Mouse (Mus musculus): Measurements from ENCODE around the gene Frmd4a. TPM values are rescaled to one million over a fixed set of nuclear protein-coding genes. Genes with fewer than 3 reads are reported as not detected.
A peak's percentile ranks its signal among the peaks of the same experiment; 100 is the strongest.

Gene Frmd4a
- polyA plus RNA-seq, 1 experiment from 2014 or later, result 35.9 TPM

DNA sequence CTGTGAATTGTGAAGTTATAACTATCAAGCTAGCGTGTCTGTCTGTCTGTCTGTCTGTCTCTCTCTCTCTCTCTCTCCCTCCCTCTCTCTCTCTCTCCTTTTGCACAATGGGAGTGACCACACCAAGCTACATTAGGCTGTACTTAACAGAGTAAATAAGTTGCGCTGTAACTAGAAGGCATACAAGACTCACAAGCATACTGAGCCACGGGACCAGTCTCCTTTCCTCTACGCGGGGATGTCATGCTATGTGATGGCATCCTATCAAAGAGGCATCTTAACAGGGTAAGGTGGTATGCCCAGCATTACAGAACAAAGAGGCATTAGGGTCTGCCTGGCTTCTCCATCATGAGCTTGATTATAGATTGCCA lies 514.7 kb downstream of the Frmd4a start:
- H3K4me3 ChIP-seq (replicated peaks), result no peak overlapping the region
- H3K4me1 ChIP-seq, result no peaks in the 10 kb centered on the region
- H3K36me3 ChIP-seq, result peaks cover 37% of the 10 kb centered on the region
- no peaks in the 10 kb centered on the region for H3K9me3 ChIP-seq (replicated peaks)
- no peak overlapping the region for H3K9ac ChIP-seq
- no peak overlapping the region for H3K4me2 ChIP-seq
- peak; percentile 67; the same call in 1 of the 2 replicates for ATAC-seq (replicated peaks; ENCODE audit: low FRiP score)
- 86% methylated on average over 5 of the region's 5 CpGs for WGBS
- H3K27me3 ChIP-seq, result no peaks in the 10 kb centered on the region
- H3K27ac ChIP-seq, result peak overlapping the region; percentile 67; the same call in 1 of the 2 replicates

DNA sequence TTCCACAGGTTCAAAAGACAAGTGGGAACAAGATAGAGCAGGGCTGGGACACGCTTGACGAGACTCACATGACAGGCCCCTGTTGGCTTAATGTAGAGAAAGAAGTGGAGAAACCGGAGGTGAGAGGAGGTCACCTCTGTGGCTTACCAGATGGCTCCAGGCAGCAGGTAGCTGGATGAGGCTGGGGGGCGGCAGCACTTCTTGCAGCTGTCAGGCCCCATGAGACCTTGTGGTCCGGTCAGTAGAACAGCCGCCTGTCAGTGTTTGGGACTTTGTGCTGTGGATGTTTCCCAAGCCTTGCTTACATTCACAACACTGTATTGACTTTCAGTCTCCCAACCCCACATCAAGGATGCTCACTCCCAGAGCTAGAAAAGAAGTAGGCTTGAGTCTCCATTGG lies 515.4 kb downstream of the Frmd4a start:
- H3K4me3 ChIP-seq (replicated peaks), result no peak overlapping the region
- no peaks in the 10 kb centered on the region for H3K27me3 ChIP-seq
- H3K27ac ChIP-seq, result no peak overlapping the region
- H3K4me1 ChIP-seq, result no peaks in the 10 kb centered on the region
- no peaks in the 10 kb centered on the region for H3K9me3 ChIP-seq (replicated peaks)
- ATAC-seq (replicated peaks; ENCODE audit: low FRiP score), result no peak
- peaks cover 40% of the 10 kb centered on the region for H3K36me3 ChIP-seq
- 86% methylated on average over 6 of the region's 6 CpGs for WGBS
- H3K9ac ChIP-seq, result no peak overlapping the region
- no peak overlapping the region for H3K4me2 ChIP-seq

DNA sequence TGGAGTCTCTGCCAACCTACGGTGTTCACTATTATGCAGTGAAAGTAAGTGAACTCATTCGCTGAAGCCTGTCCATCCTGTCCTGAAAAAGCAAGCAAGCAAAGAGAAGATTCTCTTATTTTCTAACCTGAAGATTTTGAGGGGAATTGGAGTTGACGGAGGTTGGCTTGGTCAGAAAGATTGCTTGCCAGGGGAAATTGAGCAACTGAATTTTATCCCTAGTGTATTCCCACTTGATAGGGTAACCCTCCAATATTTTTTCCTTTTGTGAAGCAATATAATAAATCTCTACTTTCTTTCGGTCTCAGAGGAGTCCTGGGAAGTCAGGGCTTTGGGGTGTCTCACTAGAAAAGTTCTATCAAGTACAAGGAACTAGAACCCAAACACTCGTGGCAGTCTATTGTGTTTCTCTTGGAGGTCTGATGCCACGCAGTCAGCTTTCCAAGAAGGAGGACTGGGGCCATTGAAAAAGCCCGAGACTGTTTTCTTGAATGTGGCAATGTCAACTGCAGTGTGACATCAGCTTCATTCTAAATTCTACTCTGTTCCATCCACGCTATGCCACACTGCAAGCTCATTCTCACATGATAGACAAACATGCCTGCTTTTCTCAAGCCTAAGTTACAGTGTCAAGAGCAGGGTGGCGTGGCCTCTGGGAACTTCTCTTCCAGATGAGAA lies 517.8 kb downstream of the Frmd4a start:
- no peaks in the 10 kb centered on the region for H3K27me3 ChIP-seq
- H3K4me2 ChIP-seq, result no peak overlapping the region
- peaks cover 37% of the 10 kb centered on the region for H3K36me3 ChIP-seq
- no peak for ATAC-seq (replicated peaks; ENCODE audit: low FRiP score)
- no peak overlapping the region for H3K4me3 ChIP-seq (replicated peaks)
- no peak overlapping the region for H3K27ac ChIP-seq
- H3K9me3 ChIP-seq (replicated peaks), result no peaks in the 10 kb centered on the region
- H3K9ac ChIP-seq, result no peak overlapping the region
- 94% methylated on average over 9 of the region's 9 CpGs for WGBS
- H3K4me1 ChIP-seq, result peaks cover 8% of the 10 kb centered on the region

DNA sequence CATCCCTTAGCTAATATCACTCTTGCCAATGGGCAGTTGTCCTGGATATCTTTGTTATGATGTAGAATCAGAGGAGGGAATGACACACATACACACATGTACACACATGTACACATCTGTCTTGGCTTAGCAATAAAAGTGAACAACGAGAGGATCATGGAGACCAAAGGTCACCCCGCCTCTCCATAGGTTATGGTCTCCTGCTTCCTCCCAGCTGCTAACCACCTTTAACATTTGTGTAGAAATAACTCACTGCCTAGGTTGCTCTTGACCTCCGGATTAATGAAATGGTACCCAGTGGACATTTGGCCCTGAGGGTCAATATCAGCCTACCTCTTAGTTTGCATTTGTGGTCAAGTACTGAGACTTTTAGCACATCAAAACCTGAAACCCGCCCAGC lies 523.8 kb downstream of the Frmd4a start:
- Histone ChIP-seq H3K9me3 (replicated peaks) (no peaks in the 10 kb centered on the region), H3K4me3 (replicated peaks) (no peak overlapping the region), H3K4me2 (no peak overlapping the region), H3K9ac (no peak overlapping the region), H3K27me3 (no peaks in the 10 kb centered on the region), H3K27ac (peak overlapping the region; percentile 85), H3K36me3 (peaks cover 27% of the 10 kb centered on the region), H3K4me1 (peaks cover 51% of the 10 kb centered on the region)
- ATAC-seq (replicated peaks; ENCODE audit: low FRiP score), result no peak
- 22% methylated on average over 4 of the region's 4 CpGs for WGBS

DNA sequence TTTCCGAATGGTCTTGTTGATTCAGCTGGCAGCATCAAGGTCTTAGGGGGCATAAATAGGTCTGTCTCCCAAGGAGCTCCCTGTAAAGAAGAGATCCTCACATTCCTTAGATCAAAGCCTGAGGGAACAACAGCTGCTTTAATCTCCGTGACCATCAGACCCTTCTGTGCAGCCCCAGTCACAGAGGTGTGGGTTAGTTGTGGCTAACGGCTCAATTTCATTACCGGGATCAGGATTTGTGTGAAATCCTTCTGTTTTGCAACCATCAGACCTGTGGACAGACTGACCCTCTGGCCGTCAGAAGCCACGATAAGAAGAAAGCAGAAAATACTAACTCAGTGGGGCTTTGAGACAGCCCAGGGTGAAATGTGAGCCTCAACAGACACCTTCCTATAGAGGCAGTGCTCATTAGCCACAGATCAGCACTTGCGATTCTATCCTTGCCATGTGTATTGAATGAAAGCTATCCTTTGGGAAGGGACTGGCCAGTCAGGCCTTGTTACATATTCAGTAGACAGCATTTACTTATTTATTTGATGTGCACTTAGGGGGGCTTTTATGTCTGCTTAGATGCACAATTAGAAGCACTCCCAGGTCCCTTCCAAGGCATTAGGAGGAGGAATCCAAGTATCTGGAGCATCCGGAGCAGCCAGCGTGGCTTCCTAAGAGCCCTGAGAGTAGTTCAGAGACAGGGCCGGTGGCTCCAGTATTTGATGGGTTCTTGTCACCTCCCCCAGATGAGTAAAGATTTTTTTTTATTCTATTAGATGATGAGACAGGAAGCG lies 524.5 kb downstream of the Frmd4a start:
- peaks cover 58% of the 10 kb centered on the region for H3K4me1 ChIP-seq

DNA sequence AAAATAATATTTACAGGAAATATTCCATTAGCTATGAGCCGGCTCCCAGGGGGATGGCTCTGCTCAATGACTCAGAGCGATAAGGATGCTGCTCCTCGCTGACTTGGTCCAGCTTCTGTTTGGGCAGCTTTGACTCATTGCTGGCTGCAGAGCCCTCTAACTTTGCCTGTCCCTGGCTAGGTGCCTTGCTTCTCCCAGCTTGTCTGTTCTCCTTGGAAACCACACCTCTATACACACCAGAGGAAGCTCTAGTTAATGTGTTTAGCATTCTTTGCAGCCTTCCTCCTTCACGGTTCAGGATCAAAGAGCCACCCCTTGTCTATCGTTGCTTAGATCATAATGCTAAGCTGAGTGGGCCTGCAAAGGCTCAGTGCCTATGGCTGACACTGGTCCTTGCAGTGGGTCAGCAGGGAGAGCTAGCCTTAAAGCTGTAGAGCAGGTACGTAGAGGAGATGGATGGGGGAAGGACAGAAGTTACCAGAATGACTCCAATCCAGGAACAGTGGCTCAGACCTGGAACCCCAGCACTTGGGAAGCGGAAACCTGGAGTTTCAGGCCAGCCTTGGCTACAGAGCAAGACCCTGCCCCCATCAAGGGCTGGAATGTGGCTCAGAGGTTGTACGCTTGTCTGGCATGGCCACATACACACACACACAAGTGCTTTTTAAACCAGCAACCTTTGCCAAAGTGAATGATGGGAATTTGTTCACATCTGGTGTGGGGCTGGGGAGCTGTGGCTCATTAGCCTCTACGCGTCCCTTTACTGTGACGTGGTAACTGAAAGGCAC lies 525.3 kb downstream of the Frmd4a start:
- H3K27me3 ChIP-seq, result no peaks in the 10 kb centered on the region
- no peaks in the 10 kb centered on the region for H3K9me3 ChIP-seq (replicated peaks)
- H3K4me3 ChIP-seq (replicated peaks), result no peak overlapping the region
- H3K4me2 ChIP-seq, result no peak overlapping the region
- peaks cover 64% of the 10 kb centered on the region for H3K4me1 ChIP-seq
- H3K36me3 ChIP-seq, result peaks cover 18% of the 10 kb centered on the region
- H3K27ac ChIP-seq, result peak overlapping the region; percentile 85
- no peak overlapping the region for H3K9ac ChIP-seq
- peak; percentile 82 for ATAC-seq (replicated peaks; ENCODE audit: low FRiP score)
- WGBS, result 46% methylated on average over 11 of the region's 11 CpGs

More for the DNA sequence above, 524.5 kb downstream of the Frmd4a start:
- Histone ChIP-seq H3K27me3 (no peaks in the 10 kb centered on the region), H3K4me2 (peak overlapping the region; percentile 10; the same call in 1 of the 2 replicates), H3K27ac (peak overlapping the region; percentile 85), H3K4me3 (replicated peaks) (no peak overlapping the region), H3K9me3 (replicated peaks) (no peaks in the 10 kb centered on the region), H3K36me3 (peaks cover 22% of the 10 kb centered on the region), H3K9ac (no peak overlapping the region)
- no peak for ATAC-seq (replicated peaks; ENCODE audit: low FRiP score)
- WGBS, result 23% methylated on average over 11 of the region's 11 CpGs

DNA sequence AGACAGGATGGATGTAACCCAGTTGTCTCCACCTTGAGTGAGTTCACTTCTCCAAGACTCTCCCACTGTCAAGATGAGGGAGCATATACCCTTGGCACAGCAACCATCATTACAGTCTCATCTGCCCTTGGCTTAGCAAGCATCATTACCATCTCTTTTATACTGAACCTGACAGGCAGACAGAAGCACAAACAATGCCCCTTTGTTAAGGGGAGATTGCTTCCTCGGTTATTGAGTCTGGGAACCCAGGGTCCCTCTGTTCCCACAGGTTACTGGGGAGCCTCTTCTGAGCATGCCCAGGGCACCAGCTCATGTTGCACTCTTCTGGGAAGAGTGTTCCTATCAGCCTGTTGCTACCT lies 525.9 kb downstream of the Frmd4a start:
- Histone ChIP-seq H3K4me2 (no peak overlapping the region), H3K4me1 (peaks cover 64% of the 10 kb centered on the region), H3K27ac (peak overlapping the region; percentile 85), H3K9me3 (replicated peaks) (no peaks in the 10 kb centered on the region), H3K27me3 (no peaks in the 10 kb centered on the region), H3K9ac (no peak overlapping the region), H3K36me3 (peaks cover 18% of the 10 kb centered on the region), H3K4me3 (replicated peaks) (no peak overlapping the region)
- 0 out of 2 replicates have a peak, but pooled peaks have one; percentile 3 for ATAC-seq (replicated peaks; ENCODE audit: low FRiP score)
- WGBS, result 16% methylated on average over 1 of the region's 1 CpGs

DNA sequence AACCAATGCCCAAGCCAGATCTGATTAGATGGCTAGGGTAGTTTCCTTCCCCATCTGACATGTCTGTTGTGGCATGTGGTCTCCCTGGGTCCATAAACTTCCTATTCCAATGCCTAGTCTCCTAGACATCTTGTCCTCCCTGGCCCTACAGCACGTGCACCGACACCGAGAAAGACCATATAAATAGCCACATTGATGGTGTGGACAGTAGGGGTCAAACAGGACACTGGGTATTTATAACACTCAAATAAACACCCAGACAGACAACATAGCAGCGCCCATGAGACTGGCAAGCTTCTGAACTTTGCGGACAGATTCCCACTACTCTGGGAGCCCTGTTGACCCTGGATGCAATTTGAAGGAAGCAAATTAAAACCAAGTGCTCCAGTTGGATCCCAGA lies 526.8 kb downstream of the Frmd4a start:
- Histone ChIP-seq H3K9me3 (replicated peaks) (no peaks in the 10 kb centered on the region), H3K4me3 (replicated peaks) (no peak overlapping the region), H3K27me3 (no peaks in the 10 kb centered on the region), H3K27ac (no peak overlapping the region), H3K4me1 (peaks cover 67% of the 10 kb centered on the region), H3K36me3 (peaks cover 18% of the 10 kb centered on the region), H3K4me2 (no peak overlapping the region), H3K9ac (no peak overlapping the region)
- no peak for ATAC-seq (replicated peaks; ENCODE audit: low FRiP score)
- WGBS, result 76% methylated on average over 5 of the region's 5 CpGs

DNA sequence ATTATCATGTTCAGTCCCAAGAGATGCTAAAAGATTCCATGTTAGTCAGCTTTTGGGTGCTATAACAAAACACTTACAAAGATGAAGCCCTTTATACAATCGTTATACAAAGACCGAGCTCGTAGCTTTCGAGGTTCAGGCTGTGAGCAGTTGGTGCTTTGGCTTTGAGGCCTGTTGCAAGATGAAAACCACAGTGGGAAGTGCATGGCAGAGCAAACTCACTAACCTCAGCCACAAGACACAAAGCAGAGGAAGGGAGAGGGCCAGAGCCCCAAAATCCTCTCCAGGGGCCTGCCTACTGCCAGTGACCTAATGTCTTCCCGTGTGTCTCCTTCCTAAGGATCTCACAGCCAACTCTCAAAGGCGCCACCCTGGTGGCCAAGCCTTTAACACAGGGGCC lies 527.7 kb downstream of the Frmd4a start:
- H3K4me2 ChIP-seq, result no peak overlapping the region
- 92% methylated on average over 6 of the region's 6 CpGs for WGBS
- ATAC-seq (replicated peaks; ENCODE audit: low FRiP score), result no peak

DNA sequence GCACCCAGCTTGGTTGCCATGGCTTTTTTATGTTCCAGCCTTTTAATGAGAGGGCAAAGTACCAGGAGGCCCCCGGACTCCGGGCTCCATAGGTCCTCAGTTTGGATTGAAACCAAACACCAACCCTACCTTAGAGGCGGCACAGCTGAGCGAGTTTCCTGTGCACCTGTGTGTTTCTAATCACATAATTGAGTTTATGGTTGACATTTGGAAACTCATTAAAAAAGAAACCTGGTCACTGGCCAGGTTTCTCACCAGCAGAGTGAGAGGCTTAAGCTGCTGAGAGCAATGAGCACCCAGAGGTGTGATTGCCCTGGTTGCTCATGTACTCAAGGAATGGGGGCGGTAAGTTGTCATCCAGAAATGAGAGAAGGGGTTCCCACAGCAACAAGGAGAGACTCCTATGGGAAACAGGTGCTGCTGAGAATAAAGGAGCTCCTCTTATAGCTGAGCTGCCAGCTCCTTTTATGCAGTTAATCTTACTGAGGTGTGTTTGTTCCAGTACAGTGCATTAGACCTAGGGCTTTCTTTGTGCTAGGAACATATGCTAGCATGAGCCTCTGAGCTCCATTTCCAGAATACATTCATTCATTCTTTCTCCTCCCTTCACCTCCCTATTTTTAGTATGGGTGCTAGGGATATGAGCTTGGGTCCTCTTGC lies 529.6 kb downstream of the Frmd4a start:
- Histone ChIP-seq H3K4me1 (peaks cover 59% of the 10 kb centered on the region), H3K27me3 (no peaks in the 10 kb centered on the region), H3K9ac (no peak overlapping the region), H3K4me2 (no peak overlapping the region), H3K36me3 (peaks cover 15% of the 10 kb centered on the region), H3K4me3 (replicated peaks) (no peak overlapping the region), H3K27ac (peak overlapping the region; percentile 78), H3K9me3 (replicated peaks) (no peaks in the 10 kb centered on the region)
- ATAC-seq (replicated peaks; ENCODE audit: low FRiP score), result peak; percentile 71
- WGBS, result 48% methylated on average over 5 of the region's 5 CpGs

More for the DNA sequence above, 527.7 kb downstream of the Frmd4a start:
- Histone ChIP-seq H3K4me3 (replicated peaks) (no peak overlapping the region), H3K27me3 (no peaks in the 10 kb centered on the region), H3K27ac (no peak overlapping the region), H3K9ac (no peak overlapping the region), H3K9me3 (replicated peaks) (no peaks in the 10 kb centered on the region), H3K36me3 (peaks cover 15% of the 10 kb centered on the region), H3K4me1 (peaks cover 68% of the 10 kb centered on the region)

DNA sequence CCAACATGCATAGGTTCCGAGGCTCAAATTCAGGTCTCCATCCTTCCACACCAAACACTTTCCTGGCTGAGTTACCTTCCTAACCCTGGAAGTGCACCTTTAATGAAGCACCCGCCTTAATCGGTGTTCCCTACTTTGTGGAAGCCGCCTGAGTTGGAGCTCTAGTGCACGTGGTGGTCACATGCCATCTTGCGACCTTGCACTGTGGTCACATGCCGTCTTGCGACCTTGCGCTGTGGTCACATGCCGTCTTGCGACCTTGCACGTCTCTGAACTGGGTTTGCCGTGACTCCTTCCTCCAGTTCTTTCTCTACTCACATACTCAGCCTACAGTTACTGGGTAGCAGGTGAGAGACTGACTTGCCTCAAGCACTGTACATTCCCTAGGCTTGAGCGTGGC lies 531.8 kb downstream of the Frmd4a start:
- Histone ChIP-seq H3K9me3 (replicated peaks) (no peaks in the 10 kb centered on the region), H3K4me1 (peaks cover 49% of the 10 kb centered on the region), H3K36me3 (peaks cover 15% of the 10 kb centered on the region), H3K27me3 (no peaks in the 10 kb centered on the region), H3K4me2 (no peak overlapping the region), H3K27ac (no peak overlapping the region), H3K9ac (no peak overlapping the region), H3K4me3 (replicated peaks) (no peak overlapping the region)
- WGBS, result 86% methylated on average over 14 of the region's 14 CpGs
- ATAC-seq (replicated peaks; ENCODE audit: low FRiP score), result no peak
